Mouse (Mus musculus) heart, adult 2 months (tissue): ENCODE measurements at regions not wholly inside any gene's neighbourhood (a gene's known extent, or its start where the extent isn't known, plus 50 kb on each side); places are given as distances from the start of the nearest gene placed in this dataset.

ENCODE experiments used
- DNase-seq, 2 experiments: peaks; one replicate each; pipeline ENCODE4 v3.0.0; 2021
- H3K27ac ChIP-seq: fragments of 200-600 bp; 2 replicates; pipeline ENCODE4 v1.8.1; 2022
- H3K27me3 ChIP-seq: fragments of 200-500 bp; 2 replicates; pipeline ENCODE4 v1.6.1; 2012; ENCODE audit warnings: mild to moderate bottlenecking, low read length, inconsistent platforms, mixed read lengths; ENCODE audit not compliant: control insufficient read depth, insufficient read depth
- H3K36me3 ChIP-seq: fragments of 200-500 bp; 2 replicates; pipeline ENCODE4 v1.6.1; 2012; ENCODE audit warnings: low read length, inconsistent platforms; ENCODE audit not compliant: control insufficient read depth, insufficient read depth
- H3K4me1 ChIP-seq: fragments of 200-500 bp; 2 replicates; pipeline ENCODE4 v1.6.1; 2011; ENCODE audit warnings: low read length; ENCODE audit not compliant: control insufficient read depth, insufficient read depth
- H3K4me3 ChIP-seq: fragments of 200-600 bp; 2 replicates; pipeline ENCODE4 v1.8.1; 2022
- H3K79me2 ChIP-seq: fragments of 200-500 bp; replicated peaks from 2 replicates; pipeline ENCODE4 v1.6.1; 2012; ENCODE audit warnings: mild to moderate bottlenecking, inconsistent platforms, low read length, moderate library complexity, mixed read lengths; ENCODE audit not compliant: control insufficient read depth, insufficient read depth
- H3K9ac ChIP-seq: fragments of 200-500 bp; 2 replicates; pipeline ENCODE4 v1.6.1; 2012; ENCODE audit warnings: low read depth, mild to moderate bottlenecking, control low read depth, inconsistent platforms, low read length, mixed read lengths
- CTCF ChIP-seq: fragments of 200-600 bp; IDR thresholded peaks from 2 replicates; pipeline ENCODE4 v1.8.1; 2022; ENCODE audit warnings: antibody characterized with exemption, mild to moderate bottlenecking, moderate library complexity
- EP300 ChIP-seq: fragments of 200-500 bp; IDR thresholded peaks from 2 replicates; pipeline ENCODE4 v1.6.1; 2011; ENCODE audit warnings: low read depth, low read length, control low read depth; ENCODE audit not compliant: insufficient read depth
- intact Hi-C: fragments of 180-260 bp; cut with DNase I; formaldehyde crosslinking; loops from one replicate; pipeline ENCODE4 v1.15.1; 2025

DNA sequence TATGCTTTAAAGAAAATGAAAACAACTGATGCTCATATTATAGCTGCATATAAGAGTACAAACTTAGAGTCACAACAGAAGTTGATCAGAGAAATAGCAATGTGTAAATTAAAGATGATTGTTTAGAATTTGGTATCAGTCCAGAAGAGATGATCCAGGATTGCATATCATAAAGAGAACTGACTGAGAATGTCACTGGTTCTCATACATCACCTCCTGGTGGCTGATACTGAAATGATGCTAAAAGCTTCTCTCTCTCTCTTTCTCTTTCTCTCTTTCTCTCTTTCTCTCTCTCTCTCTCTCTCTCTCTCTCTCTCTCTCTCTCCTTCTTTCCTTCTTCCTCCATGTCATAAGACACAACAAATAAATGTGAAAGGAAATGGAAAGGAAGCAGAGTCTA, 588.5 kb downstream of the Kctd8 start:
- Histone ChIP-seq H3K4me3 (no peak overlapping the region), H3K27me3 (no peaks in the 10 kb centered on the region), H3K36me3 (no peaks in the 10 kb centered on the region), H3K9ac (no peak overlapping the region), H3K27ac (no peak overlapping the region), H3K4me1 (no peaks in the 10 kb centered on the region), H3K79me2 (no peaks in the 10 kb centered on the region)
- TF ChIP-seq CTCF (no peak), EP300 (no peak)
- DNase-seq: no peak
- intact Hi-C loops: no loop called here
